Mouse (Mus musculus): ENCODE measurements around the gene Ptpro.

- TF ChIP-seq CTCF (IDR thresholded peaks at IDR 0.05; ENCODE audit: borderline replicate concordance, insufficient read depth, low read length) (no peak), POLR2A (IDR thresholded peaks at IDR 0.05; ENCODE audit: low read depth, low read length) (no peak)
Measured at GRCm38 (mm10) chr6:137509341-137510045, 257.4 kb downstream of the Ptpro start.

All from embryonic fibroblast, embryonic 13.5 days (primary cell).